Mouse (Mus musculus): Measurements from ENCODE around the gene Fancc.

- TF ChIP-seq CTCF (IDR thresholded peaks at IDR 0.05; ENCODE audit: low read depth) (no peak), EP300 (optimal IDR thresholded peaks at IDR 0.05) (no peak)
These were observed 251.9 kb downstream of the Fancc start for GRCm38 (mm10) chr13:63245218-63245617.

All from stomach, postnatal 0 days (tissue).